Mouse (Mus musculus) liver, embryonic 16.5 days (tissue): ENCODE measurements at regions not wholly inside any gene's neighbourhood (a gene's known extent, or its start where the extent isn't known, plus 50 kb on each side); places are given as distances from the start of the nearest gene placed in this dataset.

ENCODE experiments used
- ATAC-seq: fragments of 200-750 bp; cut with Nextera tagmentation; 2 replicates; pipeline ENCODE4 v1.8.0; 2017; ENCODE audit warnings: low read depth, mild to moderate bottlenecking, moderate number of reproducible peaks, moderate library complexity
- H3K27ac ChIP-seq: fragments of 300-500 bp; sonication (generic); 2 replicates; pipeline ENCODE4 v1.5.1; 2014; ENCODE audit warnings: mild to moderate bottlenecking, low read length
- H3K27me3 ChIP-seq: fragments of 300-500 bp; sonication (generic); 2 replicates; pipeline ENCODE4 v1.6.1; 2014; ENCODE audit warnings: low read depth, low read length, mixed read lengths; ENCODE audit not compliant: control insufficient read depth, insufficient read depth
- H3K36me3 ChIP-seq: fragments of 300-500 bp; sonication (generic); 2 replicates; pipeline ENCODE4 v1.6.1; 2014; ENCODE audit warnings: mild to moderate bottlenecking; ENCODE audit not compliant: control insufficient read depth, insufficient read depth
- H3K4me1 ChIP-seq: fragments of 300-500 bp; sonication (generic); 2 replicates; pipeline ENCODE4 v1.6.1; 2014; ENCODE audit warnings: low read depth, low read length, mixed read lengths; ENCODE audit not compliant: control insufficient read depth
- H3K4me2 ChIP-seq: fragments of 300-500 bp; sonication (generic); 2 replicates; pipeline ENCODE4 v1.6.1; 2014; ENCODE audit warnings: low read depth, low read length, mixed read lengths
- H3K4me3 ChIP-seq: fragments of 300-500 bp; sonication (generic); 2 replicates; pipeline ENCODE4 v1.5.1; 2014; ENCODE audit warnings: low read depth, mild to moderate bottlenecking, low read length
- H3K9ac ChIP-seq: fragments of 300-500 bp; sonication (generic); 2 replicates; pipeline ENCODE4 v1.6.1; 2014; ENCODE audit warnings: low read depth, low read length
- H3K9me3 ChIP-seq: fragments of 300-500 bp; sonication (generic); replicated peaks from 2 replicates; pipeline ENCODE4 v1.6.1; 2016; ENCODE audit warnings: low read length; ENCODE audit not compliant: control insufficient read depth
- WGBS: fragments of 180-500 bp; shearing (Covaris S2); extraction: QIAGEN DNeasy Blood & Tissue Kit; methylation state at CpG from one replicate; pipeline ENCODE4 v1.1.7; 2014; ENCODE audit not compliant: insufficient replicate concordance; 5-methylcytosine and 5-hydroxymethylcytosine counted together

- no peak for ATAC-seq
- H3K9me3 ChIP-seq = no peaks in the 10 kb centered on the region
- no peaks in the 10 kb centered on the region for H3K27me3 ChIP-seq
- no peak overlapping the region for H3K4me2 ChIP-seq
- H3K36me3 ChIP-seq = no peaks in the 10 kb centered on the region
- no peak overlapping the region for H3K9ac ChIP-seq
- no peak overlapping the region for H3K4me3 ChIP-seq
- 42% methylated on average over 6 of the region's 6 CpGs for WGBS
- no peak overlapping the region for H3K27ac ChIP-seq
- H3K4me1 ChIP-seq = no peaks in the 10 kb centered on the region
Observed at GRCm38 (mm10) chr12:71460643-71461042, 151.0 kb downstream of the Dact1 start.

- Histone ChIP-seq H3K9me3 (no peaks in the 10 kb centered on the region), H3K36me3 (no peaks in the 10 kb centered on the region), H3K4me2 (no peak overlapping the region), H3K4me1 (no peaks in the 10 kb centered on the region), H3K27me3 (no peaks in the 10 kb centered on the region), H3K4me3 (no peak overlapping the region), H3K27ac (no peak overlapping the region), H3K9ac (no peak overlapping the region)
- ATAC-seq = no peak
- WGBS = 63% methylated on average over 7 of the region's 7 CpGs
Observed at GRCm38 (mm10) chr12:71467820-71468219, 158.1 kb downstream of the Dact1 start.

- no peaks in the 10 kb centered on the region for H3K27me3 ChIP-seq
- H3K9me3 ChIP-seq = no peaks in the 10 kb centered on the region
- no peaks in the 10 kb centered on the region for H3K4me1 ChIP-seq
- no peak overlapping the region for H3K4me3 ChIP-seq
- H3K9ac ChIP-seq = no peak overlapping the region
- ATAC-seq = no peak
- 57% methylated on average over 6 of the region's 6 CpGs for WGBS
- H3K4me2 ChIP-seq = no peak overlapping the region
- no peak overlapping the region for H3K27ac ChIP-seq
- H3K36me3 ChIP-seq = no peaks in the 10 kb centered on the region
Observed at GRCm38 (mm10) chr12:71468324-71468723, 158.6 kb downstream of the Dact1 start.

- no peaks in the 10 kb centered on the region for H3K4me1 ChIP-seq
- WGBS = 60% methylated on average over 13 of the region's 13 CpGs
- no peaks in the 10 kb centered on the region for H3K27me3 ChIP-seq
- no peak overlapping the region for H3K4me3 ChIP-seq
- ATAC-seq = no peak
- H3K9ac ChIP-seq = no peak overlapping the region
- no peaks in the 10 kb centered on the region for H3K36me3 ChIP-seq
- H3K9me3 ChIP-seq = no peaks in the 10 kb centered on the region
- no peak overlapping the region for H3K27ac ChIP-seq
- no peak overlapping the region for H3K4me2 ChIP-seq
Observed at GRCm38 (mm10) chr12:71470983-71471715, 161.5 kb downstream of the Dact1 start.

- no peaks in the 10 kb centered on the region for H3K4me1 ChIP-seq
- no peak overlapping the region for H3K4me2 ChIP-seq
- H3K9me3 ChIP-seq = no peaks in the 10 kb centered on the region
- no peak for ATAC-seq
- H3K27ac ChIP-seq = no peak overlapping the region
- no peaks in the 10 kb centered on the region for H3K27me3 ChIP-seq
- 62% methylated on average over 4 of the region's 4 CpGs for WGBS
- H3K4me3 ChIP-seq = no peak overlapping the region
- H3K36me3 ChIP-seq = no peaks in the 10 kb centered on the region
- no peak overlapping the region for H3K9ac ChIP-seq
Observed at GRCm38 (mm10) chr12:71471720-71472119, 162.0 kb downstream of the Dact1 start.

GRCm38 (mm10) chr12:71476238-71476637 is 166.6 kb downstream of the Dact1 start:
- H3K27me3 ChIP-seq = no peaks in the 10 kb centered on the region
- H3K4me1 ChIP-seq = no peaks in the 10 kb centered on the region
- H3K9me3 ChIP-seq = no peaks in the 10 kb centered on the region
- no peak overlapping the region for H3K9ac ChIP-seq
- H3K4me2 ChIP-seq = no peak overlapping the region
- no peak overlapping the region for H3K27ac ChIP-seq
- H3K36me3 ChIP-seq = no peaks in the 10 kb centered on the region
- 45% methylated on average over 4 of the region's 4 CpGs for WGBS
- no peak overlapping the region for H3K4me3 ChIP-seq
- ATAC-seq = no peak

DNA sequence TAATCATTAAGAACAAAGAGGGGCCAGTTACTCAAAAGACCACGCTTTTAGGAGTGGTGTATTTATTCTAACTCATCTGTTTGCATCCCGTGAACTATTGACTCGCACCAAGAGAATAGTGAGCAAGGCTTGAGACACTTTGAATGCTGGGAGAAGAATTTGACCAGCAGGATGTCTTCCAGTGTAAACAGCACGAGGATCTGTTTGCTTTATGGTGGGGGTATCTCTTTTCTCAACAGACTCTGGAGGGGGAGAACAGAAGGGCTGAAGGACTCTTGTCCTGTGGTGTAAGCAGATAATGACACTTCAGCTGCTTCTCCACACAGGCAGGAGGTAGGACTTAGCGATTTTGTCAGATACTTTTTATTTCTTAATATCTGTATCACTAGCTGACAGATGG is 168.0 kb downstream of the Dact1 start:
- 25% methylated on average over 5 of the region's 5 CpGs for WGBS
- Histone ChIP-seq H3K9ac (no peak overlapping the region), H3K4me1 (no peaks in the 10 kb centered on the region), H3K27ac (no peak overlapping the region), H3K9me3 (no peaks in the 10 kb centered on the region), H3K4me2 (no peak overlapping the region), H3K4me3 (no peak overlapping the region), H3K36me3 (no peaks in the 10 kb centered on the region), H3K27me3 (no peaks in the 10 kb centered on the region)
- no peak for ATAC-seq

DNA sequence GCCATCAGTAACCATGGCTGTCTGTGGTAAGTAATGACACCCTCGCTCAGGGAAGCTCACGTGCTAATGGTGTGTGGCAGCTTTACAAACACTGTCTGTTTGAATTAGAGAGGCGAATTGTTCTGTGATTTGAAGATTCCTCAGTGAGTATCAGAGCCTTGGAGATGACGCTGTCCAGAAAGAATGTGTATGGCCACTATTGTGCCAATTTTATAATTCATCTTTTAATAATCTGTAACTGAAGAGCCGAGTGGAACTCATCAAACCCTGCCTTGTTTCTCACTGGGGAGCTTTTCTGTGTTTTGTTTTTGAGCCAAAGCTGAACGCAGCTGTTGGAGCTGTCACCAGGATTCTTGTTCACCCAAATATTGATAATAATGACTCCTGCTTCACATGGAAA is 171.7 kb downstream of the Dact1 start:
- whole genome bisulfite sequencing = 59% methylated on average over 6 of the region's 6 CpGs

GRCm38 (mm10) chr12:71481899-71482593 is 172.4 kb downstream of the Dact1 start:
- Histone ChIP-seq H3K4me2 (no peak overlapping the region), H3K4me3 (no peak overlapping the region), H3K9ac (no peak overlapping the region), H3K36me3 (no peaks in the 10 kb centered on the region), H3K27me3 (no peaks in the 10 kb centered on the region), H3K9me3 (no peaks in the 10 kb centered on the region), H3K27ac (no peak overlapping the region), H3K4me1 (no peaks in the 10 kb centered on the region)
- WGBS = 55% methylated on average over 9 of the region's 9 CpGs
- ATAC-seq = no peak

More for the DNA sequence above, 171.7 kb downstream of the Dact1 start:
- H3K9me3 ChIP-seq = no peaks in the 10 kb centered on the region
- H3K4me1 ChIP-seq = no peaks in the 10 kb centered on the region
- H3K4me2 ChIP-seq = no peak overlapping the region
- no peak overlapping the region for H3K4me3 ChIP-seq
- H3K27me3 ChIP-seq = no peaks in the 10 kb centered on the region
- no peak overlapping the region for H3K9ac ChIP-seq
- H3K36me3 ChIP-seq = no peaks in the 10 kb centered on the region
- no peak for ATAC-seq
- H3K27ac ChIP-seq = no peak overlapping the region
